Mouse (Mus musculus): ENCODE data around the gene Spns2. TPM values are rescaled to one million over a fixed set of nuclear protein-coding genes. Genes with fewer than 3 reads are reported as not detected.
A peak's percentile ranks its signal among the peaks of the same experiment; 100 is the strongest.

Gene Spns2
- polyA plus RNA-seq, 1 experiment from 2014 or later, result 1.9 TPM

GRCm38 (mm10) chr11:72417376-72417775 is 72.3 kb downstream of the Spns2 start:
- H3K9ac ChIP-seq, result peak overlapping the region; percentile 33
- H3K4me1 ChIP-seq, result peaks cover 64% of the 10 kb centered on the region
- WGBS, result 9% methylated on average over 4 of the region's 4 CpGs
- H3K4me3 ChIP-seq, result no peak overlapping the region
- peak overlapping the region; percentile 85 for H3K27ac ChIP-seq (replicated peaks)
- no peaks in the 10 kb centered on the region for H3K36me3 ChIP-seq
- H3K27me3 ChIP-seq (replicated peaks), result no peaks in the 10 kb centered on the region
- 0 out of 2 replicates have a peak overlapping the region, but pooled peaks have one; percentile 13 for H3K4me2 ChIP-seq
- no peaks in the 10 kb centered on the region for H3K9me3 ChIP-seq
- ATAC-seq (ENCODE audit: extremely low read depth, insufficient number of reproducible peaks, low FRiP score, low TSS enrichment), result no peak

- 0 out of 2 replicates have a peak overlapping the region, but pooled peaks have one; percentile 4 for H3K9ac ChIP-seq
- H3K4me2 ChIP-seq, result no peak overlapping the region; the same call in 1 of the 2 replicates
- 35% methylated on average over 5 of the region's 5 CpGs for WGBS
- no peaks in the 10 kb centered on the region for H3K9me3 ChIP-seq
- no peaks in the 10 kb centered on the region for H3K36me3 ChIP-seq
- no peak overlapping the region for H3K4me3 ChIP-seq
- peaks cover 71% of the 10 kb centered on the region for H3K4me1 ChIP-seq
- ATAC-seq (ENCODE audit: extremely low read depth, insufficient number of reproducible peaks, low FRiP score, low TSS enrichment), result peak; percentile 51; the same call in 1 of the 2 replicates
- no peaks in the 10 kb centered on the region for H3K27me3 ChIP-seq (replicated peaks)
- H3K27ac ChIP-seq (replicated peaks), result peak overlapping the region; percentile 85
These were observed 73.0 kb downstream of the Spns2 start for GRCm38 (mm10) chr11:72416666-72417065.

GRCm38 (mm10) chr11:72415155-72415554 is 74.5 kb downstream of the Spns2 start:
- Histone ChIP-seq H3K36me3 (no peaks in the 10 kb centered on the region), H3K4me3 (no peak overlapping the region), H3K9ac (peak overlapping the region; percentile 35; the same call in 1 of the 2 replicates), H3K27me3 (replicated peaks) (no peaks in the 10 kb centered on the region), H3K4me2 (peak overlapping the region; percentile 19; the same call in 1 of the 2 replicates), H3K4me1 (peaks cover 71% of the 10 kb centered on the region), H3K9me3 (no peaks in the 10 kb centered on the region), H3K27ac (replicated peaks) (peak overlapping the region; percentile 85)
- ATAC-seq (ENCODE audit: extremely low read depth, insufficient number of reproducible peaks, low FRiP score, low TSS enrichment), result no peak
- 11% methylated on average over 8 of the region's 8 CpGs for WGBS

- peaks cover 85% of the 10 kb centered on the region for H3K4me1 ChIP-seq
- H3K9me3 ChIP-seq, result no peaks in the 10 kb centered on the region
- H3K9ac ChIP-seq, result peak overlapping the region; percentile 55
- peak overlapping the region; percentile 32 for H3K4me2 ChIP-seq
- no peak overlapping the region; the same call in 1 of the 2 replicates for H3K4me3 ChIP-seq
- no peaks in the 10 kb centered on the region for H3K27me3 ChIP-seq (replicated peaks)
- no peaks in the 10 kb centered on the region for H3K36me3 ChIP-seq
- peak overlapping the region; percentile 85 for H3K27ac ChIP-seq (replicated peaks)
- WGBS, result 69% methylated on average over 5 of the region's 5 CpGs
- ATAC-seq (ENCODE audit: extremely low read depth, insufficient number of reproducible peaks, low FRiP score, low TSS enrichment), result no peak
These were observed 76.0 kb downstream of the Spns2 start for GRCm38 (mm10) chr11:72413601-72414190.

- Histone ChIP-seq H3K9me3 (no peaks in the 10 kb centered on the region), H3K27ac (replicated peaks) (peak overlapping the region; percentile 85), H3K4me2 (peak overlapping the region; percentile 32), H3K4me1 (peaks cover 85% of the 10 kb centered on the region), H3K27me3 (replicated peaks) (no peaks in the 10 kb centered on the region), H3K9ac (peak overlapping the region; percentile 29), H3K4me3 (no peak overlapping the region), H3K36me3 (no peaks in the 10 kb centered on the region)
- no peak for ATAC-seq (ENCODE audit: extremely low read depth, insufficient number of reproducible peaks, low FRiP score, low TSS enrichment)
- 30% methylated on average over 7 of the region's 7 CpGs for WGBS
These were observed 76.7 kb downstream of the Spns2 start for GRCm38 (mm10) chr11:72413016-72413415.

- peak overlapping the region; percentile 85 for H3K27ac ChIP-seq (replicated peaks)
- H3K27me3 ChIP-seq (replicated peaks), result no peaks in the 10 kb centered on the region
- H3K4me1 ChIP-seq, result peaks cover 82% of the 10 kb centered on the region
- peak overlapping the region; percentile 92 for H3K4me3 ChIP-seq
- H3K36me3 ChIP-seq, result no peaks in the 10 kb centered on the region
- H3K9me3 ChIP-seq, result no peaks in the 10 kb centered on the region
- H3K4me2 ChIP-seq, result peak overlapping the region; percentile 97
- WGBS, result 23% methylated on average over 9 of the region's 9 CpGs
- no peak for ATAC-seq (ENCODE audit: extremely low read depth, insufficient number of reproducible peaks, low FRiP score, low TSS enrichment)
- peak overlapping the region; percentile 72 for H3K9ac ChIP-seq
These were observed 77.8 kb downstream of the Spns2 start for GRCm38 (mm10) chr11:72411945-72412344.

GRCm38 (mm10) chr11:72411093-72411921 is 78.4 kb downstream of the Spns2 start, which contains the start of gene Smtnl2:
Gene Smtnl2, minus strand, starts transcription at chr11:72411713.
- under 1% methylated on average over 86 of the region's 86 CpGs for WGBS
- Histone ChIP-seq H3K27me3 (replicated peaks) (no peaks in the 10 kb centered on the region), H3K4me3 (peak within 1 kb of the TSS; percentile 92), H3K9ac (peak within 1 kb of the TSS; percentile 98), H3K4me1 (peaks cover 82% of the 10 kb centered on the region), H3K9me3 (no peaks in the 10 kb centered on the region), H3K27ac (replicated peaks) (peak within 1 kb of the TSS; percentile 98), H3K4me2 (peak within 1 kb of the TSS; percentile 97), H3K36me3 (no peaks in the 10 kb centered on the region)
- ATAC-seq (ENCODE audit: extremely low read depth, insufficient number of reproducible peaks, low FRiP score, low TSS enrichment), result peak; percentile 80

- H3K4me1 ChIP-seq, result peaks cover 82% of the 10 kb centered on the region
- no peak for ATAC-seq (ENCODE audit: extremely low read depth, insufficient number of reproducible peaks, low FRiP score, low TSS enrichment)
- peak overlapping the region; percentile 98 for H3K27ac ChIP-seq (replicated peaks)
- H3K27me3 ChIP-seq (replicated peaks), result no peaks in the 10 kb centered on the region
- H3K9ac ChIP-seq, result peak overlapping the region; percentile 98
- H3K4me3 ChIP-seq, result peak overlapping the region; percentile 92
- H3K4me2 ChIP-seq, result peak overlapping the region; percentile 97
- no peaks in the 10 kb centered on the region for H3K9me3 ChIP-seq
- H3K36me3 ChIP-seq, result no peaks in the 10 kb centered on the region
- under 1% methylated on average over 25 of the region's 25 CpGs for WGBS
These were observed 79.1 kb downstream of the Spns2 start for GRCm38 (mm10) chr11:72410521-72411092.

- no peak for ATAC-seq (ENCODE audit: extremely low read depth, insufficient number of reproducible peaks, low FRiP score, low TSS enrichment)
- H3K4me3 ChIP-seq, result peak overlapping the region; percentile 92
- peaks cover 82% of the 10 kb centered on the region for H3K4me1 ChIP-seq
- no peaks in the 10 kb centered on the region for H3K9me3 ChIP-seq
- H3K27me3 ChIP-seq (replicated peaks), result no peaks in the 10 kb centered on the region
- H3K27ac ChIP-seq (replicated peaks), result peak overlapping the region; percentile 98
- peak overlapping the region; percentile 98 for H3K9ac ChIP-seq
- WGBS, result 40% methylated on average over 12 of the region's 12 CpGs
- peak overlapping the region; percentile 97 for H3K4me2 ChIP-seq
- H3K36me3 ChIP-seq, result no peaks in the 10 kb centered on the region
These were observed 79.9 kb downstream of the Spns2 start for GRCm38 (mm10) chr11:72409649-72410385.

- Histone ChIP-seq H3K27me3 (replicated peaks) (no peaks in the 10 kb centered on the region), H3K4me2 (peak overlapping the region; percentile 97), H3K27ac (replicated peaks) (peak overlapping the region; percentile 98), H3K9ac (peak overlapping the region; percentile 98), H3K36me3 (peaks cover 11% of the 10 kb centered on the region), H3K9me3 (no peaks in the 10 kb centered on the region), H3K4me1 (peaks cover 82% of the 10 kb centered on the region), H3K4me3 (peak overlapping the region; percentile 92)
- no peak for ATAC-seq (ENCODE audit: extremely low read depth, insufficient number of reproducible peaks, low FRiP score, low TSS enrichment)
- 21% methylated on average over 9 of the region's 9 CpGs for WGBS
These were observed 81.1 kb downstream of the Spns2 start for GRCm38 (mm10) chr11:72408451-72409170.
